ENCODE assay signal across 8 mouse cellular contexts in the genomic region with DNA sequence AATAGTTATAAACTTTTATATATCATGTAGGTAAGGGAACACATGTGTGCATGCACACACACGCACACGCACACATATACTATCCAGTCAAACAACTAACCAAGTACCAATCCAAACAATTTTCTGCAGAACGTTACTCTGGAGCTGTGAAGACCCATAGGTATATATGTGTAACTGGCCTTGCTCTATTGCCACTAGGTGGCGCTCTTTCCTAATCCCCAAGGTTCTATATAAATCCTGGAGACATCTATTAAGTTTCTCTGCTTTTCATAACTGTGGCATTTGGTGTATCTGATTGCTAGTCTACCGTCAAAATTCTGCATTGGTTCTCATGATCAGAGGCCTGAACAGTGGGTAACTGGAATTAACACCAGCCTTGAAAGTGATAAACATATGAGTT. TPM values are rescaled to one million over a fixed set of nuclear protein-coding genes. Genes with fewer than 3 reads are reported as not detected.
A peak's percentile ranks its signal among the peaks of the same experiment; 100 is the strongest.
DNase-seq lines count a peak whose midpoint lies in the region; ATAC-seq and TF ChIP-seq lines count a peak whose summit lies in the region.

No protein-coding gene starts in this region.

- no peaks in the 10 kb centered on the region for H3K9me3 ChIP-seq in heart, embryonic 12.5 days (replicated peaks)

- TF ChIP-seq CTCF in layer of hippocampus, adult 2 months (conservative IDR thresholded peaks at IDR 0.05): peak; percentile 90

- WGBS in heart, embryonic 12.5 days: 16% methylated on average over 5 of the region's 5 CpGs

- H3K27me3 ChIP-seq in heart, embryonic 12.5 days (replicated peaks): no peaks in the 10 kb centered on the region

- H3K4me3 ChIP-seq in heart, embryonic 12.5 days: no peak overlapping the region
- no peak overlapping the region for H3K4me3 ChIP-seq in layer of hippocampus, adult 2 months

- DNase-seq in heart, postnatal 10 days: peak; percentile 44 to 55
- peak; percentile 66 for DNase-seq in ZHBTc4 (ENCODE audit: low read depth, low spot score)
- peak; percentile 57 to 72 for DNase-seq in cerebellum, postnatal 36 days
- peak; percentile 53 to 70 for DNase-seq in layer of hippocampus, adult 2 months (ENCODE audit: low spot score in 2 of 2)
- peak; percentile 63 for DNase-seq in lung, postnatal 25 days (ENCODE audit: low spot score)
- peak; percentile 18 for DNase-seq in skeletal muscle tissue, adult 2 months (ENCODE audit: low read depth, low spot score)

- H3K4me1 ChIP-seq in heart, embryonic 12.5 days (replicated peaks): no peaks in the 10 kb centered on the region

- no peak overlapping the region for H3K27ac ChIP-seq in heart, embryonic 12.5 days (ENCODE audit: poor library complexity, severe bottlenecking)
- H3K27ac ChIP-seq in layer of hippocampus, adult 2 months: no peak overlapping the region

- no peak for ATAC-seq in heart, embryonic 12.5 days (ENCODE audit: insufficient number of reproducible peaks, low FRiP score)
- peak; percentile 48; the same call in 1 of the 2 replicates for ATAC-seq in granulocyte monocyte progenitor cell, adult 5-6 weeks (replicated peaks; ENCODE audit: poor library complexity, severe bottlenecking)

- H3K4me2 ChIP-seq in heart, embryonic 12.5 days: no peak overlapping the region

- no peaks in the 10 kb centered on the region for H3K36me3 ChIP-seq in heart, embryonic 12.5 days

- no peak overlapping the region for H3K9ac ChIP-seq in heart, embryonic 12.5 days

- intact Hi-C loops in heart, postnatal 10 days (cut with DNase I): loop anchor here (1.0 to 5.0 kb wide), 2 partner anchors 61 to 275 kb away; no protein-coding TSS in a partner anchor

RNA-seq across cellular contexts. Expression of a gene that starts 14.4 kb away (rescaled TPM):
- total RNA-seq in heart, postnatal 10 days (2021): 1 to 10 TPM; 4.5 to 6.2 TPM
- polyA plus RNA-seq in heart, embryonic 12.5 days (2016; fragmentation: Nextera tagmentation; extraction: Ambion mirVana): 35.3 and 36.9 TPM in 2 replicates
- total RNA-seq in granulocyte monocyte progenitor cell, adult 5-6 weeks (2014; fragmentation: Nextera tagmentation): not detected in 2 replicates
- total RNA-seq in granulocyte monocyte progenitor cell, adult 5-6 weeks (2017): not detected in 2 replicates
- total RNA-seq in layer of hippocampus, adult 2 months (2021): 10 to 100 TPM; 32.6 to 34.4 TPM

RNA-seq across cellular contexts. Expression of a gene that starts 20.5 kb away (rescaled TPM):
- 1 to 10 TPM in 1 of 2 experiments, under 1 TPM in 1; 0.31 to 1.2 TPM for total RNA-seq in heart, postnatal 10 days (2021)
- 44.0 and 50.0 TPM in 2 replicates for polyA plus RNA-seq in heart, embryonic 12.5 days (2016; fragmentation: Nextera tagmentation; extraction: Ambion mirVana)
- total RNA-seq in granulocyte monocyte progenitor cell, adult 5-6 weeks (2014; fragmentation: Nextera tagmentation): not detected in 2 replicates
- 1.1 and 1.5 TPM in 2 replicates for total RNA-seq in granulocyte monocyte progenitor cell, adult 5-6 weeks (2017)
- 100 to 1,000 TPM; 365 to 379 TPM for total RNA-seq in layer of hippocampus, adult 2 months (2021)

RNA-seq across cellular contexts. Expression of a gene that starts 37.5 kb away (rescaled TPM):
- total RNA-seq in heart, postnatal 10 days (2021): not detected
- 0.68 and 0.78 TPM in 2 replicates for polyA plus RNA-seq in heart, embryonic 12.5 days (2016; fragmentation: Nextera tagmentation; extraction: Ambion mirVana)
- not detected in 2 replicates for total RNA-seq in granulocyte monocyte progenitor cell, adult 5-6 weeks (2014; fragmentation: Nextera tagmentation)
- total RNA-seq in granulocyte monocyte progenitor cell, adult 5-6 weeks (2017): not detected in 2 replicates
- under 1 TPM in 1 of 2 experiments, not detected in 1; 0.12 TPM for total RNA-seq in layer of hippocampus, adult 2 months (2021)

RNA-seq across cellular contexts. Expression of a gene that starts 53.9 kb away (rescaled TPM):
- total RNA-seq in heart, postnatal 10 days (2021): 10 to 100 TPM in 1 of 2 experiments, 1 to 10 TPM in 1; 9.4 to 13.4 TPM
- 87.1 and 89.7 TPM in 2 replicates for polyA plus RNA-seq in heart, embryonic 12.5 days (2016; fragmentation: Nextera tagmentation; extraction: Ambion mirVana)
- total RNA-seq in granulocyte monocyte progenitor cell, adult 5-6 weeks (2014; fragmentation: Nextera tagmentation): 3.1 and 4.7 TPM in 2 replicates
- 0.41 TPM in 1 of 2 replicates, not detected in the other for total RNA-seq in granulocyte monocyte progenitor cell, adult 5-6 weeks (2017)
- total RNA-seq in layer of hippocampus, adult 2 months (2021): 10 to 100 TPM; 60.7 to 62.9 TPM

Comparison
In these comparisons a context has a peak if more than half of its experiments do, and no peak if none do; other contexts are left out.
1. RNA of a gene that starts 14.4 kb away (total RNA-seq): 32.6 to 34.4 TPM in layer of hippocampus, adult 2 months and 4.5 to 6.2 TPM in heart, postnatal 10 days; not detected in granulocyte monocyte progenitor cell, adult 5-6 weeks; every median in the first group is over 4 times any median in the second.
2. RNA of a gene that starts 20.5 kb away (total RNA-seq): 365 to 379 TPM in layer of hippocampus, adult 2 months; 0.31 to 1.2 TPM in heart, postnatal 10 days and 1.1 to 1.5 TPM in granulocyte monocyte progenitor cell, adult 5-6 weeks; every median in the first group is over 100 times any median in the second.
3. Peak in every context shown above with its lines, with median percentiles within 50 percentile points of each other: DNase-seq.